Mouse (Mus musculus) T-helper 17 cell (primary cell): ENCODE measurements at regions not wholly inside any gene's neighbourhood (a gene's known extent, or its start where the extent isn't known, plus 50 kb on each side); places are given as distances from the start of the nearest gene placed in this dataset.

ENCODE experiments used
- in situ Hi-C, 2 experiments: fragments of 300-600 bp; cut with MboI, MseI; formaldehyde crosslinking; loops; 1 replicate in 1 of 2; 2 replicates in 1 of 2; pipeline ENCODE4 v1.15.1; 2025; ENCODE audit warnings: high pct_unique_total_duplicates in 2 of 2

DNA sequence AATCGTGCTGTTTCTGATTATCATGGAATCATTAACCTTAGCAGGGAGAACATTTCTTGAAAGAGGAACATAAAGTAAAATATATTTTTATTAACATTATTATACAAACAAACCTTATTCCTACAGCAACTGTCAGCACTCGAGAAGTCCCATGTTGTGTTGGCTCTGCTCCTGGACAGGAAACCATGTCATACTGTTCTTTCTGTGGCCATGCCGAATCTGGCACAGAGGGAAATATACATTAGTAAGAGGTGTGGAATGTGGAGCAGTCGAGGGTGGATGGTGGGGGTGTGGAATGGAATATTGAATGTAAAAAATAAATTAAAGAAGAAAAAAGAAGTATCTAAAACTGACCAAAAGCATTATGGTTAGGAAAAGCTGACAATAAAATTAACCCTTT, 342.1 kb upstream of the Pmfbp1 start:
- in situ Hi-C loops: no loop called here

DNA sequence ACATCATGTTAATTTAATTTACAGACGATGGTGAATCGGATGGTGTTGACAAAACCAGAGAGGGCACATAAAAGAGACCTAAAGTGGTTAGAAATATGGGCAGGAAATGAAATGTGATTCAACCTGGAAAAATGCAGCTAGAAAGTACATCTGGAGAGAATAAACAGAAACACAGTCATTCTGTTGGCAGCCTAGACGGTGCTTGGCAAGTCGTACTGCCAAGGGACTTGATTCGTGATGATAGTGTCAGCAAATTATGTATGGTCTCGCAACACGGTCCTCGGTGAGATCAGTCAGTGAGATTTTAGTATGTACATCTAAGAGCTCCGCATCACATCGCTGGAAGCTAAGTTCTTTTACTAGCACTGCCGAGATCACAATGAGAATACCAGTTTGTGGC, 338.3 kb upstream of the Pmfbp1 start:
- in situ Hi-C loops: no loop called here

DNA sequence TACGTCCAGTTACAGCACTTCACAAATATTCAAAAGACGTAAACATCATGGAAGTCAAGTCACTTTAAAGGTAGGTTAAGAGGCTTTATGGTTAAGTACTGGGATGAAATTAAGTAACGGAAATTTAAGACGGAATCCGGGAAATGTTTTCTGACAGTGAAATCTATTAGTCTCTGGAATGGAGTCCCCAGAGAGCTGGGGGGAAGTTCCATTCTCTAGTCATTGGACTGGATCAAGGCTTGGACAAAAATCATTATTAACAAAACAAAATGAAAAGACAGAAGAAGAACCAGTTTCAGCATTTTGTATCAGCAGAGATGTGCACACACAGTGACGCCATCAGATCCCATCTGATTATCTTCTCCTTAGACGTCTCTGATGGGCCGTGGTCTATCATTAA, 337.8 kb upstream of the Pmfbp1 start:
- in situ Hi-C loops: no loop called here

DNA sequence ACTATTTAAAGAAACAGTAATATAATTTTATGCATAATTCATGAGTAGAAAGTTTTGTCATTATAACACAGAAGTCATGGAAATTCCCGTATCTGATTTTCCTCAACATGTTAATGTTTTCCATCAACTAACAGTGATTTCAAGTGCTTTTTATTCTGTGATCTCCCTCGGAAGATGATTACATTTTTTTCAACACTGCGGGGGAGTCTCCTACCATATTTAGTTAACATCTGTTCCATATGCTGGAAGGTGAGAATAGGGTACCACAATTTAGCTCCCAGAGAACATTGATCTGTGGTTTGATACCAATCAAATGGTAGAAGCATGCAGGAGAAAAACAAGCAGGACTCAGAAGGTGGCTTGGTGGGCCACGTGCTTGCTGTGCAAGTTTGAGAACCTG, 321.1 kb upstream of the Pmfbp1 start:
- in situ Hi-C loops: loop anchor here in 1 of 2 experiments (5.0 kb wide), 1 partner anchor 60 kb away; no protein-coding TSS in a partner anchor

DNA sequence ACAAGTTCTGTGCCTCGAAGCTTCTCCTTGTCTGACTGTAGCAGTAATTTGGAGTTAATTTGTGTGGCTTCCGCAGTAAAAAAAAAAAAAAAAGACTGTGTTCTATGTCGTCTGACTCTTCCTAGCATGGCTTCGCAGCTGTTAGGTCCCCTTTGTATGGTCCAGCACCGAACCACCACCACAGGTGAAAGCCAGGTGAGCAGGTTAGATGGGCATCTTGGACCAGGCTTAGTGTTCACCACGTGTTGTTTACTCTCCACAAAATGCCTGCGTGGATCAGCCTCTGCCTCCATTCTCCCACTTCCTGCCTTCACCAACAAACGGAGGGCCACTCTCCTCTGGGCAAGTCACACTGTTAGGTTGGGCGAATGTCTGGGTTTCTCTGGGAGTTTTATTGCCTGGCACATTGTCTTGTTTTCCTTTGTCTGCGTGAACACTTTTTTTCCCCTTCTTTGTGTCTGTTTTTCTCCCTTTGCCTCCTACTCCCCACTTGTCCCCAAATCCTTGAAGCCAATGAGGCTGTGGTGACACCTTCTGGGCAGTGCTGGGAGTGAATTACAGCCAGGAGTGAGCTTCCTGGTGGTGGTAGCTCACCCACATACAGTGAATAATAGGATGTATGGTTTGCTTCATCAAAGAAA, 308.1 kb upstream of the Pmfbp1 start:
- in situ Hi-C loops: no loop called here

DNA sequence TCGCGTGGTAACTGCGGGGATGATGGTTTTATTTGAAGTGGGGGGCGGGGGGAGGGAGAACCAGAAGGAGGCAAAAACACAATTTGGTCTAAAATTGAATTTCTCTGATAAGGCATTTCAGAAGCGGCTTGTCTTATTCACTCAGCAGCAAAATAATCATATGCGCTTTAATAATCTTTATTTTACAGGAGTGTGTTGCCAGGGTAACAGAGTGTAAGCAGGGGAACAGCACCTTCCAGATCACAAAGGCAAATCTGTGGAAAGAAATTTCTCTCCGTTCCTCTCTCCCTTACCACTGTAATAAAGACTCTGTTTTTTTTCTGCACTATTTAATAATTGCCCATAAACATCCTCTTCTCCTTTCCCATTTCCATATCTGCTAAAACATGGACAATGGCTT, 306.2 kb upstream of the Pmfbp1 start:
- in situ Hi-C loops: no loop called here

DNA sequence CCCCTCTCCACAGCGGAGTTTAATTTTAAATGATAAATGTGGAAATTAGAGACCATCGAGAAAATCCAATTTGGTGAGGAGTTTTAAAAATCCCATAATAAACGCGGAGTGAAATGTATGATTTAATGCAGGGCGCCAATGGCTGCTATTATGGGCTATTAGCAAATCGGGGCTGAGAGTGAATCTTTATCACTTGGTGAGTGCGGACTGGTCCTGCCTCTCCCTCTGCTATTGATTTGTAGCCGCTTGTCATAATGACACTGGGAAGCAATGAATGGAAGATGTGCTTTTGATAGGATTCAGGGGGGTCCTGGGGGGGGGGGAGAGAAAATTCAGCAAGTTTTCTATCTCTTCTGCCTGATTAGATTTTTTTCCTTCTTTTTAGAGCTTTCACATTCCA, 279.6 kb upstream of the Pmfbp1 start:
- in situ Hi-C loops: no loop called here

DNA sequence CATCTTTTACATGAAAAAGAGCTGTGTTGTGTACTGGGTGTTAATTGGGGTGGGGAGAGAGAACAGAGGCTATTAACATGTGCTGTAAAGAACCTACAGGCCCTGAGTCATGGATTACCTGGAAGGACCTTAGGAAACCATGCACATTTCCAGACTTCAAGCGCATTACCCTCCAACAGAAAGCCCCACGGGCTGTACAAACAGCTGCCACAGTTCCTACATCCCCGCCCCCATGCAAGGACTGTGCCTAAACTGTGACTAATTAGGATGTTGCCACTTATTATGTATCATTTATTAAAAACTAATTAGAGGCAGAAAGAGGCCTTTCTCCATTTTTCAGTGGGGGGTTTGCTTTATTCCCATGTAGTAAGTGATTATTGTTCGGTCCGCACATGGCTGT, 277.5 kb upstream of the Pmfbp1 start:
- in situ Hi-C loops: no loop called here

DNA sequence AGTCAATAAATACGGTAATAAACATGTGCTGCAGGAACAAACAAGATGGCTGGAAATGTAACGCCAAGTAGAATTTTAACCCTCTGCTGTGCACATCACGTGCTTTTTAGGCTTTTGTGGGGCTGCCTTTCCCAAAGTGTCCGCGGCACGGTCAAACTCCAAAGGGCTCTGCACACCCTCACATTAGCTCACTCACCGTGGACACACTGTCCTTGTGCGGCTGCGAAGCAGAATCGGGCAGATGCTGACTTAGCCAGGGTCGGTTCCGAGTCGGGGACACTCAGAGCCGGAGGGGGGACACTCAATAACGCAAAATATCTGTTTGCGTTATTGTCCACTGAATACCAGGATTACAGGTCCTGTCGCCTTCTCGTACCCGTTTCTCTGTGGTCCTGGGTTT, 276.5 kb upstream of the Pmfbp1 start:
- in situ Hi-C loops: no loop called here

DNA sequence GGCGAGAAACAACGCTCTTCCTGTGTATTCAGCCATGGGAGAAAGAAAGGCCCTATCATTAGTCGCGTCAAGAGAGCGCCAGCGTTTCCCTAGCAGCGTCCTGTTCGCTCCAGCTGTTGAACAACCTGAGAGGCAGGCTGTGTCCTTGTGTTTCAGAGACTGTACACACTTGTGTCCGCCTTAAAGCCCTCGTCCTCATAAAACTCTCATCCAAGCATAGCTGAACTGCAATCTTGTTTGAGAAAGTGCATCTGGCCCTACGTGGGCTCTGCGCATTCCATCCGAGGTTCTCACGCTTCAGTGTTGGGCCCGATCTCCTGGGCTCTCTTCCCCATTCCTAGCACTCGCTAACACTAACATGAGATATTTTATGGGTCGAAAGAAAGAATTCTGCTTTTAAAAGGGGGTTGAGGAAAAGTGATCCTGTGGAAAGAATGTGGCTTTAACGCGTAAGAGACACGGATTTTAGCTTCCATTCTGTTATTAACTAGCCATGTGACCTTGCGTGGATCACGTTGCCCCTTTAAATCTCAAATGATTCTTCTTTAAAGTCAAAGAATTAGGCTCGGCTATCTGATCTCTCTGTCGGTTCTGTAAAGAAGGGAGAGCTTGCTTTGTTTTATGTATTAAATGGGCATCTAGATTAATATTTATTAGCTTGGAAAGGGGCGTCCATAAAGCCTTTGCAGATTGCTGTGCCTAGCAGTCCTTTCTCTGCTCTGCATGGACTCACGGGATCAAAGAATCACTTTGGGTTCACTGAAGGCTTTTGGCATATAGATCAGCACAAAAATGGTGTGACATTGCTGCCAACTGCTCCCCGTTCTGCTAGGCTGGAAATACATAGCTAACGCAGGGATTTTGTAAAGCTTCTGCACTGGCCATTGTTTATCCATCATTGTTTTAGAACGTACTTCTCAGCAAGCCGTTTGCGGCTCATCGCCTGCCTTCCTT, 261.3 kb upstream of the Pmfbp1 start:
- in situ Hi-C loops: loop anchor here in 1 of 2 experiments (5.0 kb wide), 1 partner anchor 60 kb away; no protein-coding TSS in a partner anchor

DNA sequence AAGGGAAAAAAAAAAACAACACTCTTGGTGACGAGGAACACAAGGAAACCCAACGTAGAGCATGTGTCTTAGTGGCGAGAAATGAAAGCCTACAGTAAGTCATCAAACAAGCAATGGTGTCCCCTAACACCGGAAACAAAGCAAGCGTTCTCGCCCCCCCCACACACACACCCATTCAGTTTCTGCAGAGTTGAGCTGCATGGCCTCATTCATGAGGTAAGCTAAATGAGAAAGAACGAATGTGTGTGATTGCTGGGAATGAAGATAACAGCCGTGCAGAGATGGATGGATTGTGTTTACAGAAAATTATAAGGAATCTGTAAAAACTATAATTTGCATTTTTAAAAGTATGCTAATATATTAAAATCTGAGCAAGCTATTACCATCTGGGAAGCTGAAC, 248.3 kb upstream of the Pmfbp1 start:
- in situ Hi-C loops: no loop called here

DNA sequence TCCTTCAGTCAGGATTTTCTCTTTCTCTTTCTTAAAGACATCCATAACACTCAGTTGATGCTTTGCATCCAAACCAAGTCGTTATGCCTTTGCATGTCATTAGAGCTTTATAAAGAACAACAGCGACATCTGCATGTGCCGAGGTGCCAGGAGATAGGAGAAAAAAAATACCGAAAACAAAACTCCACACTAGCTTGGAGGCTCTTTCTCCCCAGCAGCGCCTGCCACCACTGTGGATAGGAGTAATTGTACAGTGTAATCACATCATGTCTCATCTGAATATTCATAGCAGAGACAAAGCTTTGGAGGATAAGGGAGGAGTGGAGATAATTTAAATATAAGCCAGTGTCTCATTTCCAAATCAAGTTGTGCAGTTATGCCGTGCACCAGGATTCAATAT, 246.0 kb upstream of the Pmfbp1 start:
- in situ Hi-C loops: no loop called here

DNA sequence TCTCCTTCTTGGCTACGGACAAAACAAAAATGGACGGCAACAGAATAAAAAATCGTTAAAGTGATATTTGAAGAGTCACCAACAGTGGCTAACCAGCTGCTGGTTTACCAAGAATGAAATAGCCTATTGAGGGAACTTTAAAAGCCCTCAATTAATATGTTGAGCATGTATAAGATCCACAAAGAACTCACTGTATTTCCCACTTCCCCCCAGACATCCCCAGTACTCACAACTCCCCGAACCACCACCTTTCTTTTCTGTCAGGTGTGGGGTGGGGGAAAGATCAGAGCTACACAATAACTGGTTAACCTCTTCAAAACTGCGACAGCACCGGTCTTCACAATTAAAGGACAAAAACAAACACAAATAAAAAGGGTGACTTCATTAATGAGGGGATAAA, 245.5 kb upstream of the Pmfbp1 start:
- in situ Hi-C loops: no loop called here

DNA sequence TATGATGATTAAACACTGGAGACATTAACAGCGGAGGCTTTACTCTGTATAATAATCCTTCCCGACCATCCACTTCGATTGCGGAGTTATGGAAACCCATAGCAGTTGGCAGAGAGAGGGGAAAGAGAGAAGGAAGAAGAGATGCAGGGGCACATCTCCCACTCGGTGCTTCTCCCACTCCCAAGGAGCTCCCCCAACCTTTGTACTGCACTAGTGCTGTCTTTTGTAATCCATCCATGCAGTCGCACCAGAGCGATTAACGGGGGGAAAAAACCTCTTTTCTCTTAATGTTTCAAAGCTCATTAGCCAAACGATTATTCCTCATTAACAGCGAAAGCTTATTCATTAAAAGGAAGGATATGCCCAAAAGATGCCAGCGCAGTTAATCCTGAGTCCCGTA, 244.6 kb upstream of the Pmfbp1 start:
- in situ Hi-C loops: no loop called here

DNA sequence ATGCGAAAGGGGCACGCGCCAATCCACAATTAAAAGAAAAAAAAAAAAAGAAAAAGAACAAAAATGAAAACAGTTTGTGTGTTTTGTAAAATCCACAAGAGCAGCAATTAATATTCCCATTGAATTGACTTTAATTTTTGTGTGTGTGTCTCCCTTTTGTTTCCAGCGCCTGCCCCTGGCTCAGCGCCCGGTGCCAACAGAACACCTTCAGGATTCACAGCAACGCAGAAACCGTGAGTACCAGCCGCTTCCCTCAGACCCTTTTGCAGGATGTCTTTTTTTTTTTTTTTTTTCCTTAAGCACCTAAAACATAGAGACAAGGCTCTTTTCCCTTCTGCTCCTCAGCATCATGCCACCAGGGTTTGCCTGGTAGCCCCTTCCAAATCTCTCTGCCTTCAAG, 244.1 kb upstream of the Pmfbp1 start:
- in situ Hi-C loops: no loop called here

DNA sequence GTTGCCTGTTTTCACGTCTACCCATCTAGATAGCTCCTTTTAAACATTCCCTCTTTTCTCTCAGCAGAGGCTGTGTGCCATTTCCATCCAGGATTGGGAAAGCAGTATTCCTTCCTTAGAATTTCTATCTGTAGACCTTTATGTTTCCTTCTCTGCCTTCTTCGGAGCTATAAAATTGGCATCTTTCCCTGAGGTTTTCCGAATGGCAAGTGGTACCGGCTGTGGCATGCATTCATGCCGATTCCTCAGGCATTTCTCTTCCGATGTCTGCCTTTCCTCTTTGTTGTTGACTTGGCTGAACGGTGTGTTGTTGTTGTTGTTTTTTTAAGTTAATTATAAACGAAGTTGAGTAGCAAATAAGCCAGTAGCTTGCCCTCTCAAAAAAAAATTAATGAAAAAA, 243.3 kb upstream of the Pmfbp1 start:
- in situ Hi-C loops: no loop called here

DNA sequence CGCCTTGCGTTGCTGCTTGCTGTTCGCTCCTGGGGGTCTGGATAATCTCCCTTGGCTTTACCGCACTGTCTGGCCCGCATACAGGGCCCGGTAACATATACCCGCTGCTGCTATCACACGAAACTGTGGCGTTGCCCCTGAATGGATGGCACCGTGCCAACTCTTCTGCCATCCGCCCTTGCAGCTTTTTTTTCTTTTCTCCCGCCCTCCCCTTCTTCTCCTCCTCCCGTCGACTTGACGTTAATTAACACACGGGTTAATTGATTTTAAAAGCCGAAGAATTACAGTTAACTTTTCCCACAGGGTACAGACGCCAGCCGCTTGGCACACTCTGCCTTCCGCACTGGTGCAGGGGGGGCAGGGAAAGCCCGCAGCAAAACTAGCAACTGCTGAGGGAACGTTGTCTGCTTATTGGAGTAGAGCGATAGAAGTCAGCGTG, 242.4 kb upstream of the Pmfbp1 start:
- in situ Hi-C loops: no loop called here

DNA sequence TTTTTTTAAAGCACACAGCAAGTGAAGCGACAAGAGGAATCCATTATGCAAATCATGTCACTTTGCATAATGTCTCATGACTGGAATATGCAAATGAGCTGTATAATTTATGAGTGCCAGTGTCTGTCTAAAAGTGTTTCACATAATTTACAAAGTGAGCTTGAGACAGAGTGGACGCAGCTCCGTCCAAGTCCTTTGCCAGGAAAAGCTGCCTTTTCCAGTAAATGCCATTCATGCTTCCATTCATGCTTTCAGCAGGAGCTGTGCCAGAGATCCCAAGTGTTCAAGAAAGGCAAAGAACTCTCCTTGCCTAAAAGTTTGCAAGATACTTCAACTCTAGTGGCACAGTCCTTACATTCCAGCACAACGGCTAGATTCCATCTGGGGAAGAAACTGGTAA, 241.4 kb upstream of the Pmfbp1 start:
- in situ Hi-C loops: no loop called here

DNA sequence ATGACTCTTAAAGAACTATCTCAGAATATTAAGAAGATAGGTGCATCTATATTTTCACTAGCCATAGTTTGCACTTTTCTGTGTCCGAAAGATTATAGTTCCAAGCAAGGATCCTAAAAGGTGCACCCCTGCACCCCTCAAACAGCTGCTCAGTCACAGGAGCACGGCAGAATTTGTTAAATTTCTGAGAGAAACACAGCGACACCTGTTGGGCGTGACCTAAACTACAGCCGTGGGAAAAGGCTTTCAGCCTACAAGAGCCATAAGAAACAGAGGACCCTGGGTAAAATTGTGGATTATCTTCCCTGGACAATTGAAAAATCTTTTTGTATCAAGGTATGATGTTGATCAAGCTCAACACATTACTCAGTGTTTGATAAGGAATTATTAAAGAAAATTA, 214.7 kb upstream of the Pmfbp1 start:
- in situ Hi-C loops: no loop called here

DNA sequence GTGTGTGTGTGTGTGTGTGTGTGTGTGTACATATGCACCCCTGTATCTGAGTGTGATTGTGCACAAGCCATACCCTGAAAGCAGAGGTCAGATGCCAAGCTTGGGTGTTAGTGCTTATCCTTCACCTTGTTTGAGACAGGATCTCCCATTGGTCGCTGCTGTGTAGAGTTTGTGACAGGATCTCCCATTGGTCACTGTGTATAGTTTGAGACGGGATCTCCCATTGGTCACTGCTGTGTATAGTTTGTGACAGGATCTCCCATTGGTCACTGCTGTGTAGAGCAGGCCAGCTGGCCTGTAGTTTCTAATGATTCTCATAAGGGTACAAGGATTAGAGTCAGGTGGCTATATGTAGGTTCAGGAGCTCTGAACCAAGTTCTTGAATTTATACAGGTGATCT, 213.3 kb upstream of the Pmfbp1 start:
- in situ Hi-C loops: no loop called here

DNA sequence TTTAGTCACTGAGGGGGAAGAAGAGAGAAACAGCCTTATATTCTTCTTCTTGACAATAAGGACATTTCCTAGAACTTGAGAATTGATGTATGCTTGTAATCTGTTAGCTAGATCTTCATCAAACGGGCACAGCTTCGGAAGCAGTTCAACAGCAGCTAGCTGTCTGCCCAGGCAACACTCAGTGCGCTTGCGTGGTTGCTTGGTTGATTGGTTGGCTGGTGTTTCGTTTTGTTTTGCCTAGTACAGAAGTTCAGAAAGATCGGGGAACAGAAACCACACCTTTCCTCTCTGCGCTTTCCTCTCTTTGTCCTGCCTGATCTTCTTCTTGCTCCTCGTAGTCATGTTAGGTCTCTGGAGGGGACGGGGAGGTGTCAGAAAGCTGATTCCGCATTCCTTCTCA, 212.2 kb upstream of the Pmfbp1 start:
- in situ Hi-C loops: no loop called here

DNA sequence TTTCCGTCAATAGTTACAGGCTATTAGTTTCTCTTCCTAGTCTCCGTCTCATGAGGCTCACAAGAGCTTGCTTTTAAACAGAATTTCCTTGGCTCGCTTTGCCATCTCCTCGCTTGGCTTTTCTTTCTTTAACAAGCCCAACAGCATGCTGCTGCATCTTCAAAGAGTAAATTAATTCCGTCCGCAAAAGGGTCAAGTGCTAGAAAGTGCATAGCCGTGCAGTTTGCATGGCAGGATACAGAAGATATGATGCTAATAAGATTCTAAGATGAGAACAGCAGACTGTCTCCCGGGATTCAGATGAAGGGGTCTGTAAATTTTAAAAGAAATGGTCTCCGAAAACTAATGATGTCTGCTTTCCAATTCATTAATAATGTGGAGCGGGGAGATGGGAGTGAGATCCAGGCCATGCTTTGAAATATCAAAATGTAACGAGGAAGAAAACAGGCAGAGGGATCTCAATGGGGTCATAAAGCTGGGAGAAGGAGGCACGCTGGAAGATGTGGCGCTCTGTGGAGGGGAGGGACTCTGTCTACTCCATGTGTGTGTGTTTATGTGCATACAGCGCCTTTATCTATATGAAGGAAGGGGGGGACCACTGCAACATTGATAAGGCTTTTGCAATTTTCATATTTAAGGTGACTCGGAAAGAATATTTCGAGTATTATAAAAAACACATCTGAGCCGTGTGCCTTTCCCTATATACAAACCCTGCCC, 183.0 kb upstream of the Pmfbp1 start:
- in situ Hi-C loops: no loop called here
